Mouse (Mus musculus): ENCODE measurements at regions not wholly inside any gene's neighbourhood (a gene's known extent, or its start where the extent isn't known, plus 50 kb on each side); places are given as distances from the start of the nearest gene placed in this dataset.
"Not testable (repeated sequence)": the region's sequence is repeated elsewhere in the genome, so short reads cannot be mapped to it uniquely, and the experiment has no call there.

GRCm38 (mm10) chr7:118320307-118320706, 76.8 kb upstream of the Smg1 start:
- no peak for ATAC-seq
- WGBS (ENCODE audit: insufficient replicate concordance), result 53% methylated on average over 4 of the region's 4 CpGs
- Histone ChIP-seq H3K36me3 (no peaks in the 10 kb centered on the region), H3K27me3 (replicated peaks) (no peaks in the 10 kb centered on the region), H3K4me2 (no peak overlapping the region), H3K9me3 (replicated peaks) (no peaks in the 10 kb centered on the region), H3K4me3 (no peak overlapping the region), H3K27ac (no peak overlapping the region), H3K9ac (no peak overlapping the region), H3K4me1 (no peaks in the 10 kb centered on the region; the same call in 1 of the 2 replicates)

- ATAC-seq, result 0 out of 2 replicates have a peak, but pooled peaks have one; percentile 54
- Histone ChIP-seq H3K4me3 (no peak overlapping the region), H3K36me3 (no peaks in the 10 kb centered on the region), H3K4me2 (no peak overlapping the region), H3K4me1 (no peaks in the 10 kb centered on the region; the same call in 1 of the 2 replicates), H3K9ac (no peak overlapping the region), H3K27ac (no peak overlapping the region), H3K9me3 (replicated peaks) (no peaks in the 10 kb centered on the region), H3K27me3 (replicated peaks) (no peaks in the 10 kb centered on the region)
- WGBS (ENCODE audit: insufficient replicate concordance), result 53% methylated on average over 12 of the region's 12 CpGs
Observed at GRCm38 (mm10) chr7:118318432-118319135, 75.1 kb upstream of the Smg1 start.

DNA sequence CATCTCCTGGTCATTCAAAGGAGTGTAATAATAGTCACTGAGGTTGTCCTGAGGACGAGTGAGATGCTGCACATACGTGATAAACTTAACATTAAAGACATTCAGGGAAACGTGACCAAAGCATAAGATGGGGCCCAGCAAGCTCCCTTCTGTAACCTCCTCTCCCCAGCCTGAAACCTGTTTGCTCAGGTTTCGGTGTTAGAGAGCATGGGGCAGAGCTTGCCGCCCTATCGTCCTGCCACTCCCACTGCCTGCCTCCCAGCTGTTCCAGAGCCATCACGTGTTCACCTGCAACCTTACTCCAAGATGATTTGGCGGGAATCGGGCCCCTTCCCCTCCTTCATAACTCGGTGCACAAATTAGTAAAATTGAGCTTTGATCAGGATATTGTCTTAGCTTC, 71.4 kb upstream of the Smg1 start:
- H3K9ac ChIP-seq; H3K27ac ChIP-seq; H3K9me3 ChIP-seq (replicated peaks); H3K4me3 ChIP-seq; H3K4me2 ChIP-seq; H3K4me1 ChIP-seq; H3K27me3 ChIP-seq (replicated peaks); ATAC-seq; H3K36me3 ChIP-seq: not testable (repeated sequence)
- 49% methylated on average over 10 of the region's 10 CpGs for WGBS (ENCODE audit: insufficient replicate concordance)

GRCm38 (mm10) chr7:118314228-118314658, 70.8 kb upstream of the Smg1 start:
- no peaks in the 10 kb centered on the region for H3K9me3 ChIP-seq (replicated peaks)
- H3K4me1 ChIP-seq, result no peaks in the 10 kb centered on the region; the same call in 1 of the 2 replicates
- H3K27me3 ChIP-seq (replicated peaks), result no peaks in the 10 kb centered on the region; the same call in 1 of the 2 replicates
- 66% methylated on average over 8 of the region's 8 CpGs for WGBS (ENCODE audit: insufficient replicate concordance)
- H3K4me3 ChIP-seq, result no peak overlapping the region
- no peak overlapping the region for H3K27ac ChIP-seq
- ATAC-seq, result no peak
- H3K4me2 ChIP-seq, result no peak overlapping the region
- H3K9ac ChIP-seq, result no peak overlapping the region
- no peaks in the 10 kb centered on the region for H3K36me3 ChIP-seq

DNA sequence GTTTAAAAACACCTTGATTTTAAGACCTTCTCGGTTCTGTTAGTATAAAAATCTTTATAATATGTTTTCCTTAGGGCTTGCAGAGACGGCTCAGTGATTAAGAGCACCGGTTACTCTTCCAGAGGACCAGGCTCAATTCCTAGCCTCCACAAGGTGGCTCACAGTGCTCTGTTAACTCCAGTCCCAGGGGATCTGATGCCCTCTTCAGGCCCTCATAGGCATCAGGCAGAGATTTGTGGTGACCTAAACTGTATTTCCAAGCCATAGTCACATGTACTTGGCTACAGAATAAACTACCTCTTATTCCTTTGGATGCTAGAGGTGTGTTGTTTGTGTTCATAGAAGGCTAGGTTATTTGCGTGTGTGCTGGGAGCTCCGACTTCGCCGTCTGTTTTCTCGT, 70.3 kb upstream of the Smg1 start:
- ATAC-seq, result no peak
- Histone ChIP-seq H3K4me2 (no peak overlapping the region), H3K27me3 (replicated peaks) (no peaks in the 10 kb centered on the region; the same call in 1 of the 2 replicates), H3K9me3 (replicated peaks) (no peaks in the 10 kb centered on the region), H3K4me3 (no peak overlapping the region), H3K36me3 (no peaks in the 10 kb centered on the region), H3K4me1 (no peaks in the 10 kb centered on the region; the same call in 1 of the 2 replicates), H3K27ac (no peak overlapping the region), H3K9ac (no peak overlapping the region)
- WGBS (ENCODE audit: insufficient replicate concordance), result 58% methylated on average over 8 of the region's 8 CpGs

- Histone ChIP-seq H3K4me2 (no peak overlapping the region), H3K4me3 (no peak overlapping the region), H3K9me3 (replicated peaks) (no peaks in the 10 kb centered on the region), H3K27me3 (replicated peaks) (no peaks in the 10 kb centered on the region; the same call in 1 of the 2 replicates), H3K27ac (no peak overlapping the region), H3K36me3 (no peaks in the 10 kb centered on the region), H3K4me1 (no peaks in the 10 kb centered on the region), H3K9ac (no peak overlapping the region)
- WGBS (ENCODE audit: insufficient replicate concordance), result 65% methylated on average over 5 of the region's 5 CpGs
- ATAC-seq, result no peak
Observed at GRCm38 (mm10) chr7:118309733-118310132, 66.3 kb upstream of the Smg1 start.

DNA sequence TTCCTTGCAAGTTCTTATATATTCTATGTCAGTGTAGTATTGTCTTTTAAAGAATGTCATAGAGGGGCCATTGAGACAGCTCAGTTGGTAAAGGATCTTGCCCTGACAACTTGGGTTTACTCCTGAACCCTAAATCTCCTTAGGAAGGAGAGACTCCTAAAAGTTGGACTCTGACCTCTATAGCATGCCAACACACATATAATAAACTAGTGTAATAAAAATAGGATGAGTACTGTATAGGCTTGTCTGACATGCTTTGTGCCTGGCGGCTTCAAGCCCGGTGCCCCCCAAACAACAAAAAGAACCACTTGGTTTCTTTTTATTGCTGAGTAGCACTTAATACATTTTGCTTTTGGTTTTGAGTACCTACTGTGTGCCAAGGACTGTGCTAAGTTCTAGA, 65.4 kb upstream of the Smg1 start:
- Histone ChIP-seq H3K4me2 (no peak overlapping the region), H3K36me3 (no peaks in the 10 kb centered on the region), H3K9ac (no peak overlapping the region), H3K4me3 (no peak overlapping the region), H3K4me1 (no peaks in the 10 kb centered on the region), H3K9me3 (replicated peaks) (no peaks in the 10 kb centered on the region), H3K27me3 (replicated peaks) (no peaks in the 10 kb centered on the region; the same call in 1 of the 2 replicates), H3K27ac (no peak overlapping the region)
- 76% methylated on average over 2 of the region's 2 CpGs for WGBS (ENCODE audit: insufficient replicate concordance)
- ATAC-seq, result no peak

- no peak for ATAC-seq
- 1% methylated on average over 8 of the region's 8 CpGs for WGBS (ENCODE audit: insufficient replicate concordance)
- no peaks in the 10 kb centered on the region for H3K4me1 ChIP-seq
Observed at GRCm38 (mm10) chr7:118304812-118305211, 61.3 kb upstream of the Smg1 start.

GRCm38 (mm10) chr7:118304338-118304737, 60.9 kb upstream of the Smg1 start:
- H3K9me3 ChIP-seq (replicated peaks), result no peaks in the 10 kb centered on the region
- H3K4me1 ChIP-seq, result no peaks in the 10 kb centered on the region
- no peak overlapping the region for H3K27ac ChIP-seq
- no peak overlapping the region for H3K4me2 ChIP-seq
- H3K27me3 ChIP-seq (replicated peaks), result no peaks in the 10 kb centered on the region
- H3K9ac ChIP-seq, result no peak overlapping the region
- H3K4me3 ChIP-seq, result no peak overlapping the region
- no peak for ATAC-seq
- no peaks in the 10 kb centered on the region for H3K36me3 ChIP-seq
- WGBS (ENCODE audit: insufficient replicate concordance), result 39% methylated on average over 2 of the region's 2 CpGs

More at GRCm38 (mm10) chr7:118304812-118305211, 61.3 kb upstream of the Smg1 start:
- Histone ChIP-seq H3K36me3 (no peaks in the 10 kb centered on the region), H3K27me3 (replicated peaks) (no peaks in the 10 kb centered on the region; the same call in 1 of the 2 replicates), H3K27ac (no peak overlapping the region), H3K4me2 (peak overlapping the region; percentile 19), H3K4me3 (no peak overlapping the region), H3K9ac (no peak overlapping the region), H3K9me3 (replicated peaks) (no peaks in the 10 kb centered on the region)

- no peak overlapping the region for H3K4me2 ChIP-seq
Observed at GRCm38 (mm10) chr7:118303921-118304320, 60.5 kb upstream of the Smg1 start.

GRCm38 (mm10) chr7:118300678-118301342, 57.3 kb upstream of the Smg1 start:
- ATAC-seq, result no peak
- H3K27me3 ChIP-seq (replicated peaks), result no peaks in the 10 kb centered on the region
- no peaks in the 10 kb centered on the region for H3K36me3 ChIP-seq

More at GRCm38 (mm10) chr7:118303921-118304320, 60.5 kb upstream of the Smg1 start:
- 66% methylated on average over 6 of the region's 6 CpGs for WGBS (ENCODE audit: insufficient replicate concordance)
- Histone ChIP-seq H3K27me3 (replicated peaks) (no peaks in the 10 kb centered on the region), H3K36me3 (no peaks in the 10 kb centered on the region), H3K4me3 (no peak overlapping the region), H3K4me1 (no peaks in the 10 kb centered on the region), H3K9me3 (replicated peaks) (no peaks in the 10 kb centered on the region), H3K9ac (no peak overlapping the region), H3K27ac (no peak overlapping the region)
- ATAC-seq, result no peak

DNA sequence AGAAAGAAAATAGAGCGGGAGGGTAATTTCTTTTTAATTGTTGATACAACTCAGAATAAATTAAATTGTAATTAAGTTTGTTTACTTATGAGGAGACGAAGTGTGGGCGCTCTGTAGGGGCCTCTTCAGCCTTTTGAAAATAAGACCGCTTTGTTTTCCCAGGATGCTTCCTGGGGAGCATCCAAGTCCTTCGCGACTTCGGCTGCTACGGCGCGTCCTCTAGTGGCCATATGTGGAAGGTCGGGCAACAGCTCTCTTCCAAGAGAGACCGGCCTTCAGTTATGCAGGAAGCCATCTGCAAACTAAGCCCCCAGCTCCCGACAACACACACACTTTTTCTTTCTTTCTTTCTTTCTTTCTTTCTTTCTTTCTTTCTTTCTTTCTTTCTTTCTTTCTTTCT, 54.1 kb upstream of the Smg1 start:
- 0 out of 2 replicates have a peak, but pooled peaks cover 4% of the 10 kb centered on the region for H3K9me3 ChIP-seq (replicated peaks)
- WGBS (ENCODE audit: insufficient replicate concordance), result 7% methylated on average over 13 of the region's 13 CpGs
- no peaks in the 10 kb centered on the region for H3K27me3 ChIP-seq (replicated peaks)
- H3K36me3 ChIP-seq, result no peaks in the 10 kb centered on the region
- 0 out of 2 replicates have a peak, but pooled peaks have one; percentile 59 for ATAC-seq
- no peak overlapping the region for H3K4me3 ChIP-seq
- H3K4me2 ChIP-seq, result 0 out of 2 replicates have a peak overlapping the region, but pooled peaks have one; percentile 17
- H3K9ac ChIP-seq, result no peak overlapping the region
- no peaks in the 10 kb centered on the region for H3K4me1 ChIP-seq
- no peak overlapping the region for H3K27ac ChIP-seq

More at GRCm38 (mm10) chr7:118300678-118301342, 57.3 kb upstream of the Smg1 start:
- Histone ChIP-seq H3K9ac (no peak overlapping the region), H3K4me3 (no peak overlapping the region), H3K27ac (no peak overlapping the region), H3K9me3 (replicated peaks) (no peaks in the 10 kb centered on the region), H3K4me1 (no peaks in the 10 kb centered on the region), H3K4me2 (no peak overlapping the region)
- WGBS (ENCODE audit: insufficient replicate concordance), result 55% methylated on average over 7 of the region's 7 CpGs

Measured in liver, embryonic 12.5 days (tissue).